Mouse (Mus musculus): ENCODE results near the gene Mpnd.

DNA sequence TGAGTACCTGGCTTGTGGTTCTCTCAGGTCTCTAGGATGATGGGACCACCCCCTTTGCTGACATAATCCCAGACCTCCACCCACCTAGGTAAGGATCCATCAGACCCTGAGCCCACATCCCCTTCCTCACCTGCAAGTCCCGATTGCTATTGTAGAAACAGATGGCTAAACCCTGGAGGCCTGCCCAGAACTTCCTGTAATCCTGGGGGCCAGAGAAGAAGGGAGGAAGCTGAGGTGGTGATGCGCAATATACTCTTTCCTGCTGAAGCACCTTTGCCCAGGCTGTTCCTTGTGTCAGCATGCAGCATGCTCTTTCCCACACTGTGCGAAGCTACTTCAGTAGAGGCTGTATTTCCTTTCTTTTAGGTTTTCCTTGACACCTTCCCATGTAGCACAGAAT lies 2.5 kb upstream of the Mpnd start:
- TF ChIP-seq CTCF (conservative IDR thresholded peaks at IDR 0.05; ENCODE audit: low read length) (no peak), NANOG (IDR thresholded peaks at IDR 0.05; ENCODE audit: borderline replicate concordance, low read length) (no peak), POU5F1 (IDR thresholded peaks at IDR 0.05; ENCODE audit: borderline replicate concordance, low read length) (no peak)
